Mouse (Mus musculus): ENCODE results near the gene Retreg1. TPM values are rescaled to one million over a fixed set of nuclear protein-coding genes. Genes with fewer than 3 reads are reported as not detected.
A peak's percentile ranks its signal among the peaks of the same experiment; 100 is the strongest.

Gene Retreg1
- polyA plus RNA-seq, 1 experiment from 2014 or later = 44.9 TPM

DNA sequence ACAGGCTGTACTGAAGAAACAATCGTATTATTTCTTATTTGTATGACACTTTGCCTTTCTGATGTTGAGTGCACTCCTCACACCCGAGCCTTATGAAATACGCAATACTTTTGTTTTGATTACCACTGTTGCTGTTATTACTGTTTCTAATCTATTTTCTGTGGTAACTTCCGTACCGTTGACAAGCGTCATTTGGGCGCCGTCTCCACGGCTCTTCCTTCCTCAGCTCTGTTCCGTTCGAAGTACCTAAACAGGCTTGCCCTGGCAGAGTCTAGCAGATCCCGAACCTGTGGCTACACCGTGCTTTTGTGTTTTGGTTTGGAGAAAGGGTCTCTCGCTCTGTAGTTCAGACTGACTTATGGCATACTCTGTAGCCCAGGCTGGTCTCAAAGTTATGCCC is 84.1 kb downstream of the Retreg1 start:
- WGBS (ENCODE audit: missing documents) = 88% methylated on average over 14 of the region's 14 CpGs
- Histone ChIP-seq H3K4me3 (ENCODE audit: inconsistent target) (no peak overlapping the region), H3K27ac (no peak overlapping the region), H3K79me2 (ENCODE audit: inconsistent target) (peaks cover 94% of the 10 kb centered on the region), H3K36me3 (ENCODE audit: inconsistent target) (no peaks in the 10 kb centered on the region)

DNA sequence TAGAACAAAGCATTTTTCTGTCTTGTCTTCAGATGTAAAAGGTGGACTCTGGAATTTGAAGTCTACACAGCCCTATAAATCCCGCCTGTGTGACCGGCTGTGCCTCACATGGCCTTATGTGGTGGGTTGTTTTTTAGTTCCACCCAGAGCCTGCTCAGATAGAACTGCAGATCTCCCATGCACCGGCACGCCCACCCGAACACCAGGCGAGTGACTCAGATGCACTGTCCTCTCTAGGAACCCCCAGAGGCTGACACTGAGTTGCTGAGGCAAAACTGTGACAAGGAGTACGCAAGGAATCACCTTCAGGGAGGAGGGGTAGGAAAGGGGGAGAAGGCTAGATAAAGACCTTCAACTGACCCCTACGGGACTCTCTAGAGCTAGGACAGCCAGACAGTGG is 85.0 kb downstream of the Retreg1 start:
- Histone ChIP-seq H3K79me2 (ENCODE audit: inconsistent target) (peaks cover 94% of the 10 kb centered on the region), H3K27ac (no peak overlapping the region), H3K4me3 (ENCODE audit: inconsistent target) (no peak overlapping the region), H3K36me3 (ENCODE audit: inconsistent target) (no peaks in the 10 kb centered on the region)
- 99% methylated on average over 8 of the region's 8 CpGs for WGBS (ENCODE audit: missing documents)

DNA sequence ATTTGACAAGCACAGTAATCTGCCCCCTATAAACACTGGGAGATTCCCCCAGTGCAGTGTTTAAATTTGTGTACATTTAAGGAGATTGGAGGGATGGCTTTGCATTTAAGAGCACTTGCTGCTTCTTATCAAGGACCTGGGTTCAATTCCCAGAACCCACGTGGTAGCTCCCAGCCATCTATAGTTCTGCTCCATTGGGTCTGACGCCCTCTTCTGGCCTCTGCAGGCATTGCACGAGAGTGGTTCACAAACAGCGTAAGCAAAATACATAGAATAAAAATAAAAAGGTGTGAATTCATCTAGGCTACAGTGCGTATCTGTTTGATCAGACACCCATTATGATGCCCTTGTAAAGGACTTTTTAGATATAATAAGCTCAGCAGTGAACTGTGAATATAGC is 85.9 kb downstream of the Retreg1 start:
- WGBS (ENCODE audit: missing documents) = 77% methylated on average over 5 of the region's 5 CpGs
- H3K4me3 ChIP-seq (ENCODE audit: inconsistent target) = no peak overlapping the region
- peaks cover 94% of the 10 kb centered on the region for H3K79me2 ChIP-seq (ENCODE audit: inconsistent target)
- H3K27ac ChIP-seq = no peak overlapping the region
- no peaks in the 10 kb centered on the region for H3K36me3 ChIP-seq (ENCODE audit: inconsistent target)

DNA sequence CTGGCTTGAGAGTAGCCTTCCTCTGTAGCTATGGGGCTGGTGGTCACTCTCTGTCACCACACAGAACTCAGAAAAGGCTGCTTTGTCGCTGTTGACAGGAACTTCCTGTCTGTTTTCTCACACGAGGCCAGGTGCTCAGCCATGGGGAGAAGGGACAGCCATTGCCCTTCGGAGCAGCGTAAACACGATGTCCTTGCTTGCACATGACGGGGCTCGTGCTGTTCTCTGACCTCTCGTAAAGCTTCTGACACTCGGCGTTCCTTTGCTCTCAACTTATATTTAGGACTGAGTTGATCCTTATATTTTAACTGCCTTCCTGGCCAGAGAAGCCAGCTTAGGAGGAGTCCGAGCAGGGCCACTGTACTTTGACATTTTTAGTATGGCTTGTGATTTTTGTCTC is 86.5 kb downstream of the Retreg1 start:
- H3K4me3 ChIP-seq (ENCODE audit: inconsistent target) = no peak overlapping the region
- no peak overlapping the region for H3K27ac ChIP-seq
- 73% methylated on average over 11 of the region's 11 CpGs for WGBS (ENCODE audit: missing documents)
- peaks cover 94% of the 10 kb centered on the region for H3K79me2 ChIP-seq (ENCODE audit: inconsistent target)
- H3K36me3 ChIP-seq (ENCODE audit: inconsistent target) = no peaks in the 10 kb centered on the region

DNA sequence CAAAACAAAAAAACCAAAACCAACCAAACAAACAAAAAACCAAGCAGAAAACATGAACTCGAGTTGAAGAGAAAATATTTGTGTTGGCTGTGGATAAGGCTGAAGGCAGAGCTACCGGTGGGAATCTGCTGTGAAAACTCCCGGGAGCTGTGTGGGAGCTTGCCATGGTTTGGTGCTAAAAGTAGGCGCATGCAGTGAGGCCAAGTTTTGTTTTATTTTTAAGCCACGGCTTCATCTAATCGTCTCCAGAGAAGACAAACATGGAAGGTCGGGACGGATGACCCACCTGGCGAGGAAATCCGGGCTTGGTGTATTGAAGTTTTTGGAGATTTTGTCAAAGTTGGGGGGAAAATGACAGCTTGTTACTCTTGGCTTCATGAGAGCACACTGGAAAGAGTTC is 87.0 kb downstream of the Retreg1 start:
- Histone ChIP-seq H3K4me3 (ENCODE audit: inconsistent target) (no peak overlapping the region), H3K27ac (no peak overlapping the region)
- 96% methylated on average over 10 of the region's 10 CpGs for WGBS (ENCODE audit: missing documents)

DNA sequence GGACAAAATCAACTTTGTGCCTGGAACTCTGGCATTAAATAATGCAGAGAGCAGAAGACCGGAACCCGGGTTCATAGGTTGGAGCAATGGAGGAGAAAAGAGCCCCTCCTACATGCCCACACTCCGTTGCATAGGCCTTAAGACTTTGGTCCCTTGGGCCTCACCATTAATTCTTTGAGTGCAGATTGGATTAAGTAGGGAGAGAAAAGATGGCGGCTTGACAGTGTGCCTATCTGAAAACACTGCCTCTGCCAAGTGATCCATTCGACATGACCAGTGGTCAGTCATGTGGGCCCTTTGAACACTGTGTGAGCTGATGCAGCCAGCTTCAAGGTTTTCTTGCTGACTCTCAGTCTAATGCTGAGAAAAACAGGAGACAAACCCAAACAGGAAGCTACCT is 87.7 kb downstream of the Retreg1 start:
- 92% methylated on average over 5 of the region's 5 CpGs for WGBS (ENCODE audit: missing documents)
- no peak overlapping the region for H3K4me3 ChIP-seq (ENCODE audit: inconsistent target)
- no peaks in the 10 kb centered on the region for H3K36me3 ChIP-seq (ENCODE audit: inconsistent target)
- peaks cover 97% of the 10 kb centered on the region for H3K79me2 ChIP-seq (ENCODE audit: inconsistent target)
- no peak overlapping the region for H3K27ac ChIP-seq

More for the DNA sequence above, 87.0 kb downstream of the Retreg1 start:
- Histone ChIP-seq H3K36me3 (ENCODE audit: inconsistent target) (no peaks in the 10 kb centered on the region), H3K79me2 (ENCODE audit: inconsistent target) (peaks cover 94% of the 10 kb centered on the region)

DNA sequence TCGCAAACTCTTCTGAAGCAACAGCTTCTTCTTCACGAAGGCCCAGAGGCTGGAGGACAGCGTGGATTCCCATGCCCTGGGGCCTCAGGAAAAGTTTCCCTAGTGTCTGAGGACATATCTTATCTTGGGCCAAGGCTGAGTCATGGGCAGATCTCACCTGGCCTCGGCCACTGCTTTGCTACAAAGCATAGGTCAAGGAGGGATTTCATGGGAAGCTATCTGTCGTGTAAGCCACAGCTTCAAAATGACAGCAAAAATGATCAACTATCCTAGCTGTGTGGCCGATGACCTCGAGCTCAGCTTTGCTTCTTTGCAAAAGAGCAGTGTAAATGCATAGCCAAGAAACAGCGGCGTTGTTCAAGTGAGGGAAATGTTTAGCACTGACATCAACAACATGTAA is 89.5 kb downstream of the Retreg1 start:
- H3K4me3 ChIP-seq (ENCODE audit: inconsistent target) = no peak overlapping the region
- peaks cover 97% of the 10 kb centered on the region for H3K79me2 ChIP-seq (ENCODE audit: inconsistent target)
- 90% methylated on average over 9 of the region's 9 CpGs for whole genome bisulfite sequencing (ENCODE audit: missing documents)
- H3K27ac ChIP-seq = no peak overlapping the region
- no peaks in the 10 kb centered on the region for H3K36me3 ChIP-seq (ENCODE audit: inconsistent target)

DNA sequence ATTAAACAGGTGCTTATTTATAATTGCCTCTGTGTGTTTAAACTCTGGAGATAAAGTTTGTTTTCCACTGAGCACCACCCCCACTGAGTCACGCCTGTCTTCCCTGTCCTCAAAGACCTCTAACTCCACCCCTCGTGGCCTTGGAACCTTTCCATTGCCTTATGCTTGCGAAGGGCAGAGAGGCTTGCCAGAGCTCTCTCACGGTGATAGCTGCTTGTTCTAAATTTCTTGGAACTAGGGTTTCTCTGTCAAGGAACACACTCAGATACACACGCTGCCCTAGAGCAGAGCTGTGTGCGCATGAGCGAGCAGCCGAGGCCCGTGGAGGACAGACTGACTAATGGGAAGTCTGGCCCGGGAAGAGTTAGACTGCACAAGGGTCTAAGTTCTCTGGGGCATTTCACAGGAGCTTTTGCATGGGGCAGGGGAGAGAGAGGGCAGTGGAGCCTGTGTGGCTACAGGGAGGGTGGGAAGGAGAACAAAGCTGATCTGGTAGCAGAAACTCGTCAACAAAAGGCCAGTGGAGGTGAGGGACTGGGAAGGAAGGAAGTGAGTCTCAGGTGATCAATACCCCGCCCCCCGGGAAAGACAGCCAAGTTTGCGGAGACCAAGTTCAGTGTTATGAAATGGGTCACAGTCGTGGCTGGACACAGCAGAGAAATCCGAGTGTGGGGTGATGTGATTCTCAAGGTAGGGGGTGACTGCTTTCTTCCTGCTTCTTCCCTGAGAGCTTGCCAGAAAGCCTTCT is 90.1 kb downstream of the Retreg1 start:
- 11% methylated on average over 16 of the region's 16 CpGs for WGBS (ENCODE audit: missing documents)
- Histone ChIP-seq H3K27ac (peak overlapping the region; percentile 17), H3K79me2 (ENCODE audit: inconsistent target) (peaks cover 93% of the 10 kb centered on the region), H3K36me3 (ENCODE audit: inconsistent target) (no peaks in the 10 kb centered on the region), H3K4me3 (ENCODE audit: inconsistent target) (no peak overlapping the region)

DNA sequence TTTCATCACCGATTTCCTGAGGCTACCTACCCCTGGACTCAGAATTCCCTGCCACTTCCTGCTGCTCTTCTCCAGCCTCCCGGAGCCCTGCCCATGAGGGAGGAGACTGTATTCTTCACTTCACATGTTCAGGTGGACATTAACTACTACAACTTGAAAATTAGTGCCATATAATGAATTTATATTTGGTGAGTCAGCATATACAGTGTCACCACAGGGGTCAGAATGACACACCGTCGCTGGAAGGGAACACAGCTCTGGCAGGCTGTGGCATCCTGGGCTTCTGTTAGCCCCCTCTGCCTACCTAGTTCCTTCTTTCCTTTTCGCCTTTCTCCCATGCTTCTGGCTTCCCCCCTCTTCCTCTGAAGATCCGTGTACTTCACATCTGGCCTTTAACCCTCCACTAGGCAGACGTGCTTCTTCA is 90.7 kb downstream of the Retreg1 start:
- 23% methylated on average over 7 of the region's 7 CpGs for WGBS (ENCODE audit: missing documents)
- Histone ChIP-seq H3K79me2 (ENCODE audit: inconsistent target) (peaks cover 92% of the 10 kb centered on the region), H3K27ac (peak overlapping the region; percentile 17; the same call in 1 of the 2 replicates), H3K36me3 (ENCODE audit: inconsistent target) (no peaks in the 10 kb centered on the region), H3K4me3 (ENCODE audit: inconsistent target) (no peak overlapping the region)

DNA sequence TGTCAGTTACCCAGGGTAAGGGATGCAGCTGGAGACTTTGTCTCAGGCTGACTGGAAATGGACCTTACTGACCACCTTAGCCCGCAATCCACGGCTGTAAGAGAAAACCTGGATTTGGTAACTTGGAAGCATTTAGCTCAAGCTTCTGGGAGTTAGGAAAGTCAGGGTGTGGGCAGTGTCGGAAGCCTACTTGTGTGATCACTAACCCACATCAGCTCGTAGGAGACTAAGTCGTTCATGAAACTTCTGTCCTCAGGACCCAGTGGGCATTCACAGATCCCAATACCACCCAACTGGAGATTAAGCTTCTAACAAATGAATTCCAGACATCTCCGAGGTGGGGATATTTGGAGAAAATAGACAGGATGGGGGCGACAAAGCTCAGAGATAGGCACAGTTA is 91.4 kb downstream of the Retreg1 start:
- WGBS (ENCODE audit: missing documents) = 93% methylated on average over 7 of the region's 7 CpGs
- Histone ChIP-seq H3K79me2 (ENCODE audit: inconsistent target) (peaks cover 89% of the 10 kb centered on the region), H3K36me3 (ENCODE audit: inconsistent target) (no peaks in the 10 kb centered on the region), H3K4me3 (ENCODE audit: inconsistent target) (no peak overlapping the region), H3K27ac (no peak overlapping the region)

DNA sequence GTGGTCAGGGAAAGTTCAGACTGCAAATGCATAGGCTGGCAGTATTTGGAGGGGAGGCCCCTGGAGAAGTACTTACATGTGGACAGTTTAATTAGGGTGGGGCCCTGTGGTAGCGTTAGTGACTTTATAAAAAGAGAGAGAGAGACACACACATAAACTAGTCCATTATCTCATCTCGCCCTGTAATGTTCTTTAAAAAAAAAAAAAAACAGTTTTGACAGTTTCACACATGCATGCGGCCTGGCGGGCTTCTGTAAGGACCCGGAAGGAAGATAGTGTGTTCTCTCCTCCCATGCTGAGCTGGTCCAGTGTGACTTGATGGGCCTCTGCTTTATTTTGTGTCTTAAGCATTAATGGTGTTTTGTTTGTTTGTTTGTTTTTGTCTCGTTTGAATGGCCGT is 95.5 kb downstream of the Retreg1 start:
- WGBS (ENCODE audit: missing documents) = 90% methylated on average over 7 of the region's 7 CpGs
- Histone ChIP-seq H3K4me3 (ENCODE audit: inconsistent target) (no peak overlapping the region), H3K36me3 (ENCODE audit: inconsistent target) (no peaks in the 10 kb centered on the region), H3K79me2 (ENCODE audit: inconsistent target) (peaks cover 79% of the 10 kb centered on the region), H3K27ac (no peak overlapping the region)

DNA sequence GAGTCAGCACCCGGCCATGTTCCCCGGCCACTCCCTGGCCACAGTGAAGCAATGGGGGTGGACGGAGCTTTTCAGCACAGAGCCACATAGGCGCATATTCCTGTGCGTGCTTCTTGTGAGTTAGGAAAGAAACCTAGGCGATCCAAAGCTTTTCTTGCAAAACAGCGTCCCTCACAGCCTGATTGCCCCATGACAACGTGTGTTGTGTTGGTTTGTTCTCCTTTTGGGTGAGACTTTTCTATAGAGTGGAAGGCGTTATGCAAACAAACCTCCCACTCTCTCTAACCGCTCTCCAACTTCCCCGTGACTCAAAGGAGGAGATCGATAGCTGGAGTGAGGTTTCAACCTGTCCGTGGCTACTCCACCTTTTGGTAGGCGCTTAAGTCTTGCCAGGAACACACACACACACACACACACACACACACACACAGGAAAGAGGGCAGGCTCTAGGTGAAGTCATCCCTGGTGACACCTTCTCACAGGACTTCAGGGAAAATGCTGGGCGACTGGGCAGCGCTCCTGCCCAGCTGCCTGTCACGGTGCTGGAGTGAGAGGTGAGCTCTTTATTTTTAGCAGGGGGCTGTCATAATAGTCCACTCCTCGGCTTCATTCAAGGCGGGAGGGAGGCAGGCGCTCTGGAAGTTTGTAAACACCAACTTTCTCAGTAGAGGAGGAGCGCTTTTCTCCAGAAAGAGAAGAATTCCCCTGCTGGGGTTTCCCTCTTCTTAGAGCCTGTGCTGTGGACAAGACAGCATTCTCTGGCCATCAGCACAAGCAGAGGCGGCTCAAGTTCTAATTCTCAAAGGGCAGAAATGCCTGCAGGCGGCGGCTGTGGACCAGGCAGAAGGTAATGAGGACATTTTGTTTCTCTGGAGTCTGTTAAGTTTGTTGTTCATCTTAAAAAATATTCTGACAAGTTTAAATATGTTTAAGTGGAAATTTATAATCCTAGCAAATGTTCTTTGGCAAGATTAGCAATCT is 97.7 kb downstream of the Retreg1 start:
- no peak overlapping the region for H3K4me3 ChIP-seq (ENCODE audit: inconsistent target)
- 48% methylated on average over 23 of the region's 24 CpGs for WGBS (ENCODE audit: missing documents)
- H3K27ac ChIP-seq = no peak overlapping the region
- H3K36me3 ChIP-seq (ENCODE audit: inconsistent target) = no peaks in the 10 kb centered on the region
- H3K79me2 ChIP-seq (ENCODE audit: inconsistent target) = peaks cover 79% of the 10 kb centered on the region; the same call in 1 of the 2 replicates

DNA sequence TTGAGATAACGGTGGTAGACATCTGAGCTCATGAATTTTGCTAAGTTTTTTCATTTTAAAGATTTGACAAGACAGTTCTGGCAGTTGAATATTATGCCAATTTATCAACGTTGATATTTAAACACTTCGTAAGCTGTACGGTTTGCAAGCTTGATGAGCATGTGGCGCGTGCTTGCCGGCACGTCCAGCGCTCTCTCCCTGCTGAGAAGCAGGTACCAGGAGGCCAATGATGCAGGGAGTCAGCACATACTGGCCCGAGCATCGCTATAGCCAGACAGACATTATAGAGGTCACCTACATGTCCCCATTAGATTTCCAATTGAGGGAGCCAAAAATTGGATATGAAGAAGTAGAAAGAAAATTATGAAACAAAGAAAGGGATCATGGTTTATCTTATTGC is 98.5 kb downstream of the Retreg1 start:
- peaks cover 79% of the 10 kb centered on the region; the same call in 1 of the 2 replicates for H3K79me2 ChIP-seq (ENCODE audit: inconsistent target)
- no peak overlapping the region for H3K27ac ChIP-seq
- 91% methylated on average over 11 of the region's 11 CpGs for WGBS (ENCODE audit: missing documents)
- H3K36me3 ChIP-seq (ENCODE audit: inconsistent target) = no peaks in the 10 kb centered on the region
- H3K4me3 ChIP-seq (ENCODE audit: inconsistent target) = no peak overlapping the region

DNA sequence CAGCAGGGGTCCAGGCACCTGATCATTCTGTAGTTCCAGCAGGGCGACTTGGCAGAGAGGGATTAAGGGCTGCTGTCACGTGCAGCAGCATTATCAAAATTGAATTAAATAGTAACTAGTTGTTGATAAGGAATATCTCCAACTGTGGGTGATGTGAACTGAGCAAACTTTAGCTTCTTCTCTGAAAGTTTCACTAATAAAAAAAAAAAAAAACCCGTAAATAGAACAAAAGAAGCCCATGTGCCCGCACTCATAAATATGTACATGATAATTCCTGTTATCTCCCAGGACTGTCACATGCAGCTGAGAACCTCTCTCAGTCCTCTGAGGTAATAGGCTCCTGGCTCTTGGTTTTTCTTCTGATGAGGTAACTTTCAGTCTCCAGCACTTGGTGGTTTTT is 99.4 kb downstream of the Retreg1 start:
- no peak overlapping the region for H3K27ac ChIP-seq
- no peaks in the 10 kb centered on the region for H3K36me3 ChIP-seq (ENCODE audit: inconsistent target)
- H3K79me2 ChIP-seq (ENCODE audit: inconsistent target) = peaks cover 79% of the 10 kb centered on the region; the same call in 1 of the 2 replicates
- 94% methylated on average over 3 of the region's 4 CpGs for WGBS (ENCODE audit: missing documents)
- H3K4me3 ChIP-seq (ENCODE audit: inconsistent target) = no peak overlapping the region

All from macrophage (primary cell).